Mouse (Mus musculus) hindbrain, embryonic 11.5 days (tissue): ENCODE data around the gene Cdkn3. TPM values are rescaled to one million over a fixed set of nuclear protein-coding genes. Genes with fewer than 3 reads are reported as not detected.
"Not testable (repeated sequence)": the region's sequence is repeated elsewhere in the genome, so short reads cannot be mapped to it uniquely, and the experiment has no call there.

Experiments
- ATAC-seq: fragments of 200-750 bp; cut with Nextera tagmentation; 2 replicates; pipeline ENCODE4 v1.8.0; 2017; ENCODE audit warnings: mild to moderate bottlenecking, moderate TSS enrichment, moderate library complexity; ENCODE audit not compliant: low FRiP score
- DNase-seq: peaks from one replicate; pipeline ENCODE4 v3.0.0-alpha.2; 2015; ENCODE audit warnings: low spot score
- H3K27ac ChIP-seq: fragments of 300-500 bp; sonication (generic); 2 replicates; pipeline ENCODE4 v1.5.1; 2014; ENCODE audit warnings: mild to moderate bottlenecking, low read depth, low read length
- H3K27me3 ChIP-seq: fragments of 300-500 bp; sonication (generic); 2 replicates; pipeline ENCODE4 v1.6.1; 2014; ENCODE audit warnings: mild to moderate bottlenecking, low read length, moderate library complexity, mixed read lengths; ENCODE audit not compliant: control insufficient read depth, insufficient read depth
- H3K36me3 ChIP-seq: fragments of 300-500 bp; sonication (generic); 2 replicates; pipeline ENCODE4 v1.6.1; 2014; ENCODE audit warnings: mild to moderate bottlenecking, low read length, moderate library complexity, mixed read lengths; ENCODE audit not compliant: control insufficient read depth, insufficient read depth
- H3K4me1 ChIP-seq: fragments of 300-500 bp; sonication (generic); replicated peaks from 2 replicates; pipeline ENCODE4 v1.6.1; 2014; ENCODE audit warnings: low read length, mixed read lengths; ENCODE audit not compliant: control insufficient read depth, insufficient read depth
- H3K4me2 ChIP-seq: fragments of 300-500 bp; sonication (generic); replicated peaks from 2 replicates; pipeline ENCODE4 v1.6.1; 2014; ENCODE audit warnings: mild to moderate bottlenecking, low read depth, low read length
- H3K4me3 ChIP-seq: fragments of 300-500 bp; sonication (generic); 2 replicates; pipeline ENCODE4 v1.5.1; 2014; ENCODE audit warnings: low read depth, low read length
- H3K9ac ChIP-seq: fragments of 300-500 bp; sonication (generic); 2 replicates; pipeline ENCODE4 v1.6.1; 2014; ENCODE audit warnings: low read depth, low read length
- H3K9me3 ChIP-seq: fragments of 300-500 bp; sonication (generic); 2 replicates; pipeline ENCODE4 v1.6.1; 2016; ENCODE audit warnings: low read length; ENCODE audit not compliant: control insufficient read depth
- WGBS: fragments of 180-500 bp; shearing (Covaris S2); extraction: QIAGEN DNeasy Blood & Tissue Kit; methylation state at CpG from one replicate; pipeline ENCODE4 v1.1.7; 2014; 5-methylcytosine and 5-hydroxymethylcytosine counted together
- polyA plus RNA-seq: library from polyadenylated mRNA; unstranded; fragments of >200 nt; fragmentation: Nextera tagmentation; extraction: Ambion mirVana; gene quantifications from 2 replicates; pipeline ENCODE4 v1.2.1, GENCODE M21; 2014

Cdkn3 gene
- polyA plus RNA-seq, 1 experiment from 2014 or later: 53.2 TPM

GRCm38 (mm10) chr14:46807927-46808326 lies 47.6 kb downstream of the Cdkn3 start:
- H3K9ac ChIP-seq: no peak overlapping the region
- no peak overlapping the region for H3K4me2 ChIP-seq
- no peaks in the 10 kb centered on the region for H3K27me3 ChIP-seq
- no peaks in the 10 kb centered on the region for H3K36me3 ChIP-seq
- ATAC-seq (no peak), DNase-seq (no peak)
- no peak overlapping the region for H3K27ac ChIP-seq
- H3K4me3 ChIP-seq: no peak overlapping the region
- H3K4me1 ChIP-seq: no peaks in the 10 kb centered on the region
- H3K9me3 ChIP-seq: no peaks in the 10 kb centered on the region
- 85% methylated on average over 3 of the region's 3 CpGs for WGBS

GRCm38 (mm10) chr14:46815640-46816039 lies 55.3 kb downstream of the Cdkn3 start:
- Histone ChIP-seq H3K4me3 (no peak overlapping the region), H3K4me1 (no peaks in the 10 kb centered on the region), H3K36me3 (no peaks in the 10 kb centered on the region), H3K27me3 (no peaks in the 10 kb centered on the region), H3K27ac (no peak overlapping the region), H3K9me3 (no peaks in the 10 kb centered on the region), H3K4me2 (no peak overlapping the region), H3K9ac (no peak overlapping the region)
- WGBS: 81% methylated on average over 6 of the region's 6 CpGs
- ATAC-seq: no peak
- no peak for DNase-seq

- ATAC-seq: no peak
Observed at GRCm38 (mm10) chr14:46816916-46817622, 56.7 kb downstream of the Cdkn3 start.

GRCm38 (mm10) chr14:46818743-46819142 lies 58.4 kb downstream of the Cdkn3 start:
- ATAC-seq (no peak), DNase-seq (no peak)
- no peaks in the 10 kb centered on the region for H3K9me3 ChIP-seq
- H3K36me3 ChIP-seq: no peaks in the 10 kb centered on the region
- no peak overlapping the region for H3K27ac ChIP-seq
- no peak overlapping the region for H3K4me2 ChIP-seq
- H3K9ac ChIP-seq: no peak overlapping the region
- H3K27me3 ChIP-seq: no peaks in the 10 kb centered on the region; the same call in 1 of the 2 replicates
- 93% methylated on average over 7 of the region's 7 CpGs for WGBS
- H3K4me1 ChIP-seq: peaks cover 3% of the 10 kb centered on the region; the same call in 1 of the 2 replicates
- no peak overlapping the region for H3K4me3 ChIP-seq

More at GRCm38 (mm10) chr14:46816916-46817622, 56.7 kb downstream of the Cdkn3 start:
- no peaks in the 10 kb centered on the region for H3K36me3 ChIP-seq
- no peak overlapping the region for H3K4me3 ChIP-seq
- no peak overlapping the region for H3K27ac ChIP-seq
- no peaks in the 10 kb centered on the region for H3K27me3 ChIP-seq
- H3K9ac ChIP-seq: no peak overlapping the region
- H3K4me1 ChIP-seq: peaks cover 3% of the 10 kb centered on the region; the same call in 1 of the 2 replicates
- H3K4me2 ChIP-seq: no peak overlapping the region
- H3K9me3 ChIP-seq: no peaks in the 10 kb centered on the region
- DNase-seq: no peak
- WGBS: 91% methylated on average over 8 of the region's 8 CpGs

- H3K36me3 ChIP-seq, DNase-seq, H3K9me3 ChIP-seq, H3K4me1 ChIP-seq, ATAC-seq, H3K4me3 ChIP-seq, H3K4me2 ChIP-seq, H3K27me3 ChIP-seq, H3K9ac ChIP-seq, H3K27ac ChIP-seq: not testable (repeated sequence)
- WGBS: 89% methylated on average over 5 of the region's 6 CpGs
Observed at GRCm38 (mm10) chr14:46819961-46820360, 59.6 kb downstream of the Cdkn3 start.

Other genes starting within 250 kb of the Cdkn3 start
- gene Cnih1, start 27.9 kb downstream of the Cdkn3 start, polyA plus RNA-seq: 231 and 238 TPM in 2 replicates
- gene Gmfb, start 61.7 kb downstream of the Cdkn3 start, polyA plus RNA-seq: 108 and 116 TPM in 2 replicates
- gene Cgrrf1, start 71.6 kb downstream of the Cdkn3 start, polyA plus RNA-seq: 34.6 and 35.0 TPM in 2 replicates
- 3.1 and 4.7 TPM in 2 replicates for gene Samd4, start 122.3 kb downstream of the Cdkn3 start, polyA plus RNA-seq